Mouse (Mus musculus): Measurements from ENCODE around the gene Lamb3. TPM values are rescaled to one million over a fixed set of nuclear protein-coding genes. Genes with fewer than 3 reads are reported as not detected.
"Not testable (repeated sequence)": the region's sequence is repeated elsewhere in the genome, so short reads cannot be mapped to it uniquely, and the experiment has no call there.

Gene Lamb3
- polyA plus RNA-seq, 1 experiment from 2014 or later: 1.2 TPM

GRCm38 (mm10) chr1:193250026-193250425 is 42.5 kb downstream of the Lamb3 start:
- ATAC-seq (ENCODE audit: low read depth): no peak
- Histone ChIP-seq H3K27me3 (ENCODE audit: control insufficient read depth, insufficient read depth, low read depth, low read length) (no peaks in the 10 kb centered on the region), H3K4me1 (ENCODE audit: control insufficient read depth, low read depth, low read length) (no peaks in the 10 kb centered on the region), H3K4me2 (ENCODE audit: low read depth, low read length) (no peak overlapping the region), H3K4me3 (ENCODE audit: low read depth, low read length) (no peak overlapping the region), H3K27ac (ENCODE audit: low read length) (no peak overlapping the region), H3K9ac (ENCODE audit: low read depth, low read length) (no peak overlapping the region), H3K9me3 (replicated peaks; ENCODE audit: control insufficient read depth, low read length) (no peaks in the 10 kb centered on the region), H3K36me3 (ENCODE audit: control insufficient read depth, insufficient read depth) (no peaks in the 10 kb centered on the region)
- WGBS (ENCODE audit: insufficient replicate concordance): 59% methylated on average over 2 of the region's 2 CpGs

- Histone ChIP-seq H3K4me3 (ENCODE audit: low read depth, low read length) (no peak overlapping the region), H3K4me2 (ENCODE audit: low read depth, low read length) (no peak overlapping the region)
Observed at GRCm38 (mm10) chr1:193251386-193251785, 43.9 kb downstream of the Lamb3 start.

GRCm38 (mm10) chr1:193252616-193253015 is 45.1 kb downstream of the Lamb3 start:
- no peaks in the 10 kb centered on the region for H3K27me3 ChIP-seq (ENCODE audit: control insufficient read depth, insufficient read depth, low read depth, low read length)
- no peaks in the 10 kb centered on the region for H3K36me3 ChIP-seq (ENCODE audit: control insufficient read depth, insufficient read depth)
- H3K4me2 ChIP-seq (ENCODE audit: low read depth, low read length): no peak overlapping the region
- no peak for ATAC-seq (ENCODE audit: low read depth)
- H3K9me3 ChIP-seq (replicated peaks; ENCODE audit: control insufficient read depth, low read length): no peaks in the 10 kb centered on the region
- 35% methylated on average over 5 of the region's 5 CpGs for whole genome bisulfite sequencing (ENCODE audit: insufficient replicate concordance)
- H3K9ac ChIP-seq (ENCODE audit: low read depth, low read length): no peak overlapping the region
- no peaks in the 10 kb centered on the region for H3K4me1 ChIP-seq (ENCODE audit: control insufficient read depth, low read depth, low read length)
- no peak overlapping the region for H3K27ac ChIP-seq (ENCODE audit: low read length)
- no peak overlapping the region for H3K4me3 ChIP-seq (ENCODE audit: low read depth, low read length)

More at GRCm38 (mm10) chr1:193251386-193251785, 43.9 kb downstream of the Lamb3 start:
- Histone ChIP-seq H3K27ac (ENCODE audit: low read length) (no peak overlapping the region), H3K4me1 (ENCODE audit: control insufficient read depth, low read depth, low read length) (no peaks in the 10 kb centered on the region), H3K9me3 (replicated peaks; ENCODE audit: control insufficient read depth, low read length) (no peaks in the 10 kb centered on the region), H3K36me3 (ENCODE audit: control insufficient read depth, insufficient read depth) (no peaks in the 10 kb centered on the region), H3K9ac (ENCODE audit: low read depth, low read length) (no peak overlapping the region), H3K27me3 (ENCODE audit: control insufficient read depth, insufficient read depth, low read depth, low read length) (no peaks in the 10 kb centered on the region)
- ATAC-seq (ENCODE audit: low read depth): no peak
- 68% methylated on average over 7 of the region's 7 CpGs for WGBS (ENCODE audit: insufficient replicate concordance)

GRCm38 (mm10) chr1:193253895-193254294 is 46.4 kb downstream of the Lamb3 start:
- H3K4me2 ChIP-seq (ENCODE audit: low read depth, low read length); H3K36me3 ChIP-seq (ENCODE audit: control insufficient read depth, insufficient read depth); H3K4me3 ChIP-seq (ENCODE audit: low read depth, low read length); ATAC-seq (ENCODE audit: low read depth); H3K9me3 ChIP-seq (replicated peaks; ENCODE audit: control insufficient read depth, low read length); H3K9ac ChIP-seq (ENCODE audit: low read depth, low read length); H3K27me3 ChIP-seq (ENCODE audit: control insufficient read depth, insufficient read depth, low read depth, low read length); H3K4me1 ChIP-seq (ENCODE audit: control insufficient read depth, low read depth, low read length); H3K27ac ChIP-seq (ENCODE audit: low read length): not testable (repeated sequence)
- 41% methylated on average over 3 of the region's 3 CpGs for WGBS (ENCODE audit: insufficient replicate concordance)

- H3K9me3 ChIP-seq (replicated peaks; ENCODE audit: control insufficient read depth, low read length): no peaks in the 10 kb centered on the region
- ATAC-seq (ENCODE audit: low read depth): no peak
Observed at GRCm38 (mm10) chr1:193255032-193255431, 47.5 kb downstream of the Lamb3 start.

GRCm38 (mm10) chr1:193255488-193256288 is 48.2 kb downstream of the Lamb3 start:
- 17% methylated on average over 3 of the region's 3 CpGs for WGBS (ENCODE audit: insufficient replicate concordance)
- Histone ChIP-seq H3K4me3 (ENCODE audit: low read depth, low read length) (no peak overlapping the region), H3K9ac (ENCODE audit: low read depth, low read length) (no peak overlapping the region), H3K27me3 (ENCODE audit: control insufficient read depth, insufficient read depth, low read depth, low read length) (no peaks in the 10 kb centered on the region), H3K27ac (ENCODE audit: low read length) (no peak overlapping the region), H3K9me3 (replicated peaks; ENCODE audit: control insufficient read depth, low read length) (no peaks in the 10 kb centered on the region), H3K4me1 (ENCODE audit: control insufficient read depth, low read depth, low read length) (no peaks in the 10 kb centered on the region), H3K36me3 (ENCODE audit: control insufficient read depth, insufficient read depth) (no peaks in the 10 kb centered on the region), H3K4me2 (ENCODE audit: low read depth, low read length) (no peak overlapping the region)
- ATAC-seq (ENCODE audit: low read depth): peak; percentile 13; the same call in 1 of the 2 replicates

More at GRCm38 (mm10) chr1:193255032-193255431, 47.5 kb downstream of the Lamb3 start:
- Histone ChIP-seq H3K9ac (ENCODE audit: low read depth, low read length) (no peak overlapping the region), H3K4me3 (ENCODE audit: low read depth, low read length) (no peak overlapping the region), H3K4me2 (ENCODE audit: low read depth, low read length) (no peak overlapping the region), H3K27me3 (ENCODE audit: control insufficient read depth, insufficient read depth, low read depth, low read length) (no peaks in the 10 kb centered on the region), H3K4me1 (ENCODE audit: control insufficient read depth, low read depth, low read length) (no peaks in the 10 kb centered on the region), H3K36me3 (ENCODE audit: control insufficient read depth, insufficient read depth) (no peaks in the 10 kb centered on the region), H3K27ac (ENCODE audit: low read length) (no peak overlapping the region)
- 58% methylated on average over 8 of the region's 8 CpGs for WGBS (ENCODE audit: insufficient replicate concordance)

- Histone ChIP-seq H3K4me3 (ENCODE audit: low read depth, low read length) (no peak overlapping the region), H3K27me3 (ENCODE audit: control insufficient read depth, insufficient read depth, low read depth, low read length) (no peaks in the 10 kb centered on the region), H3K4me1 (ENCODE audit: control insufficient read depth, low read depth, low read length) (no peaks in the 10 kb centered on the region), H3K9ac (ENCODE audit: low read depth, low read length) (no peak overlapping the region), H3K4me2 (ENCODE audit: low read depth, low read length) (no peak overlapping the region), H3K36me3 (ENCODE audit: control insufficient read depth, insufficient read depth) (no peaks in the 10 kb centered on the region), H3K9me3 (replicated peaks; ENCODE audit: control insufficient read depth, low read length) (no peaks in the 10 kb centered on the region), H3K27ac (ENCODE audit: low read length) (no peak overlapping the region)
- no peak for ATAC-seq (ENCODE audit: low read depth)
Observed at GRCm38 (mm10) chr1:193256289-193256577, 48.7 kb downstream of the Lamb3 start.

- H3K9ac ChIP-seq (ENCODE audit: low read depth, low read length): no peak overlapping the region
- H3K36me3 ChIP-seq (ENCODE audit: control insufficient read depth, insufficient read depth): no peaks in the 10 kb centered on the region
- no peak overlapping the region for H3K27ac ChIP-seq (ENCODE audit: low read length)
- H3K4me2 ChIP-seq (ENCODE audit: low read depth, low read length): no peak overlapping the region
- 60% methylated on average over 5 of the region's 5 CpGs for WGBS (ENCODE audit: insufficient replicate concordance)
- no peaks in the 10 kb centered on the region for H3K9me3 ChIP-seq (replicated peaks; ENCODE audit: control insufficient read depth, low read length)
- no peaks in the 10 kb centered on the region for H3K4me1 ChIP-seq (ENCODE audit: control insufficient read depth, low read depth, low read length)
- H3K4me3 ChIP-seq (ENCODE audit: low read depth, low read length): no peak overlapping the region
- no peak for ATAC-seq (ENCODE audit: low read depth)
- H3K27me3 ChIP-seq (ENCODE audit: control insufficient read depth, insufficient read depth, low read depth, low read length): no peaks in the 10 kb centered on the region
Observed at GRCm38 (mm10) chr1:193256621-193257098, 49.2 kb downstream of the Lamb3 start.

GRCm38 (mm10) chr1:193259559-193259958 is 52.1 kb downstream of the Lamb3 start:
- WGBS (ENCODE audit: insufficient replicate concordance): 72% methylated on average over 9 of the region's 9 CpGs
- Histone ChIP-seq H3K4me1 (ENCODE audit: control insufficient read depth, low read depth, low read length) (no peaks in the 10 kb centered on the region), H3K9me3 (replicated peaks; ENCODE audit: control insufficient read depth, low read length) (no peaks in the 10 kb centered on the region), H3K27ac (ENCODE audit: low read length) (no peak overlapping the region), H3K4me2 (ENCODE audit: low read depth, low read length) (no peak overlapping the region), H3K9ac (ENCODE audit: low read depth, low read length) (no peak overlapping the region), H3K4me3 (ENCODE audit: low read depth, low read length) (no peak overlapping the region), H3K36me3 (ENCODE audit: control insufficient read depth, insufficient read depth) (no peaks in the 10 kb centered on the region), H3K27me3 (ENCODE audit: control insufficient read depth, insufficient read depth, low read depth, low read length) (no peaks in the 10 kb centered on the region)
- ATAC-seq (ENCODE audit: low read depth): no peak

Data from liver, embryonic 16.5 days (tissue).